Mouse (Mus musculus): Measurements from ENCODE around the gene Clip2. TPM values are rescaled to one million over a fixed set of nuclear protein-coding genes. Genes with fewer than 3 reads are reported as not detected.

Gene Clip2
- polyA plus RNA-seq, 1 experiment from 2014 or later, result 7.4 TPM

DNA sequence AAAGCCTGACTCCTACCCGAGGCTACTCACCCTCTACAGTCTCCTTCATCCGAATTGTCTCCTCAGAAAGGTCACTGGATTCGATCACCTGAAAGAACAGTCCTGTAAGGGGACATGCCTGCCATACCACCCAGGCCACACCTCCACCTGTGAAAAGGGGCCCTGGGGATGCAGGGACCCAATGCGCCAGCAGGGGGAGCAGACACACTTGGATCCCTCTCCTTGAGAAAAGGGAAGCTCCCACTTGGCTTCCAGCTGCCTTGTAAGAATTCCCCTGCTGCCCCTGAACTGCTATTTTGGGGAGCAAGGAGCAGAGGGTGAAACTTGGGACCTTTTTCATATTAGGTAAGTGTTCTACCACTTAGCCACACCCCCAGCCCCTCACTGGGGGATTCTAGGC, 52.2 kb downstream of the Clip2 start:
- Histone ChIP-seq H3K27me3 (no peaks in the 10 kb centered on the region), H3K4me2 (replicated peaks) (no peak overlapping the region), H3K36me3 (peaks cover 91% of the 10 kb centered on the region), H3K27ac (no peak overlapping the region), H3K9ac (no peak overlapping the region), H3K4me3 (no peak overlapping the region), H3K9me3 (no peaks in the 10 kb centered on the region), H3K4me1 (no peaks in the 10 kb centered on the region)
- ATAC-seq (ENCODE audit: insufficient number of reproducible peaks, insufficient read depth, low FRiP score, low TSS enrichment), result no peak
- WGBS, result 81% methylated on average over 4 of the region's 4 CpGs

DNA sequence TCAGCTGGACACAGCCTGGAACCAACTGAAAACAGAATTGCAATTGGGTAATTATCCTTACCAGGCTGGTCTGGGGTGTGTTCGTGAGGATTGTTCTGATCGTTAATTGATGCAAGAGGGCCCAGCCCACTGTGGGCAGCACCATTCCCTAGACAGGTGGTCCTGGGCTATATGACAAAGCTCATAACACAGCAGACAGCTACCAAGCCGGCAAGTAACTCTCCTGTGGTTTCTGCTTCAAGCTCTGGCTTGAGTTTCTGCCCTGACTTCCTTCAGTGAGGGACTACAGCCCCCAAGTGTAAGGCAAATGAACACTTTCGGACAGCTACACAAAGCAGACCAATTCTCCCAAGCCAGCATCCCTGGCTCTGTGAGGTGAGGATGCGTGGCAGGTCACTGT, 55.2 kb downstream of the Clip2 start:
- Histone ChIP-seq H3K4me2 (replicated peaks) (no peak overlapping the region), H3K9ac (no peak overlapping the region), H3K27ac (no peak overlapping the region), H3K36me3 (peaks cover 87% of the 10 kb centered on the region), H3K9me3 (no peaks in the 10 kb centered on the region), H3K27me3 (no peaks in the 10 kb centered on the region), H3K4me3 (no peak overlapping the region), H3K4me1 (no peaks in the 10 kb centered on the region)
- 90% methylated on average over 5 of the region's 5 CpGs for WGBS
- ATAC-seq (ENCODE audit: insufficient number of reproducible peaks, insufficient read depth, low FRiP score, low TSS enrichment), result no peak

DNA sequence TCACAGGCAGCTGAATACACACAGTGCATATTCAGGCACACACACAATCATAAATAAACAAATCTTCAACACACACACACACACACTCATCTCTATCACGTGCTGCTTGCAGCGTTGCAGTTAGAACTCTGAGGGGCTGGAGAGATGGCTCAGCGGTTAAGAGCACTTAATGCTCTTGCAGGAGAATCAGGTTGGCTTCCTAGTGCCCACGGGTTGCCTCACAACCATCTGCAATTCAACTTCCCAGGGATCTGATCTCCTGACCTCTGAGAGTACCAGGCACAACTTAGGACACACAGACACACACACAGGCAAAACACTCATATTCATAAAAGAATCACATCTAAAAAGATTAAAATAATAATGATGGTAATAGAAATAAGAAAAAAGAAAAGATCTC, 56.4 kb downstream of the Clip2 start:
- no peak overlapping the region for H3K4me3 ChIP-seq
- H3K9me3 ChIP-seq, result no peaks in the 10 kb centered on the region
- H3K9ac ChIP-seq, result no peak overlapping the region
- no peaks in the 10 kb centered on the region for H3K27me3 ChIP-seq
- H3K4me2 ChIP-seq (replicated peaks), result no peak overlapping the region
- peaks cover 83% of the 10 kb centered on the region for H3K36me3 ChIP-seq
- ATAC-seq (ENCODE audit: insufficient number of reproducible peaks, insufficient read depth, low FRiP score, low TSS enrichment), result no peak
- H3K4me1 ChIP-seq, result no peaks in the 10 kb centered on the region
- WGBS, result 83% methylated on average over 4 of the region's 4 CpGs
- no peak overlapping the region for H3K27ac ChIP-seq

DNA sequence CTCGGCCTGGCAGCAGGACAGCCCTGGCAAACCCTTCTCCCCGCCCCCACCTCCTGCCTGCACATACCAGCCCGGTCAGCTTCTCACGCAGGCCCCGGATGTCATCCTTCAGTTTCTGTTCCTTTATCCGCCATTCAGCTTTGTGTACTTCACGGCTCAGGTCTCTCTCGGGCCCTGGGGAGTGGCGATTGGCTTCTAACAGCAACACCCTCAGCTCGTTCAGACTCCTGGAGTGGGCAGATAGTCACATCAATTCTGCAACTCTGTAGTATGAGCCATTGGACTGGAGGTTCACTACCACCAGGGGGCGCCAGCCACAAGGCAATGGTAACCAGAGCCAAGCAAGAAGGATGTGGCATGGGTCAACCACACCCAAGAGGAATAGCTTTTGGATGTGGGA, 58.1 kb downstream of the Clip2 start:
- no peak for ATAC-seq (ENCODE audit: insufficient number of reproducible peaks, insufficient read depth, low FRiP score, low TSS enrichment)

DNA sequence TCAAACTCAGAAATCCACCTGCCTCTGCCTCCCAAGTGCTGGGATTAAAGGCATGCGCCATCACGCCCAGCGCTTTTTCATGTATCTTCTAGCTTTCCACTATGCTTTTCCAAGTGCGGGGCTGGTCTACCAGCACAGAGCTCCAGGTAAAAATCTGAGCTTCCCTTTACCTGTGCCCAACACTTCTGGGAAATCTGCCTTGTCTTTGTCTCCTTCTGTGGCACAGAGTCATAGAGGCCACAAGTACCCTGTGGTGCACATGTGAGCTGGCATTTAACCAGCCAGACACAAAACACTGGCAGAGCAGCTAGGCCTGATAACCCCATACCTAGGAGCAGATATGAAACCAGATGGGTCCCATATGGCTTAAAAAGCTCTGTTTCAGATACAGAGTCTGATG, 59.3 kb downstream of the Clip2 start:
- no peak for ATAC-seq (ENCODE audit: insufficient number of reproducible peaks, insufficient read depth, low FRiP score, low TSS enrichment)
- Histone ChIP-seq H3K4me1 (peaks cover 11% of the 10 kb centered on the region; the same call in 1 of the 2 replicates), H3K4me3 (no peak overlapping the region), H3K27me3 (no peaks in the 10 kb centered on the region), H3K9ac (no peak overlapping the region), H3K27ac (no peak overlapping the region), H3K36me3 (peaks cover 78% of the 10 kb centered on the region), H3K9me3 (no peaks in the 10 kb centered on the region), H3K4me2 (replicated peaks) (no peak overlapping the region)
- 97% methylated on average over 4 of the region's 4 CpGs for WGBS

More for the DNA sequence above, 58.1 kb downstream of the Clip2 start:
- H3K4me1 ChIP-seq, result 0 out of 2 replicates have a peak, but pooled peaks cover 3% of the 10 kb centered on the region
- no peak overlapping the region for H3K9ac ChIP-seq
- WGBS, result 66% methylated on average over 11 of the region's 11 CpGs
- no peak overlapping the region for H3K27ac ChIP-seq
- H3K4me2 ChIP-seq (replicated peaks), result no peak overlapping the region
- no peak overlapping the region for H3K4me3 ChIP-seq
- H3K27me3 ChIP-seq, result no peaks in the 10 kb centered on the region
- peaks cover 87% of the 10 kb centered on the region for H3K36me3 ChIP-seq
- no peaks in the 10 kb centered on the region for H3K9me3 ChIP-seq

DNA sequence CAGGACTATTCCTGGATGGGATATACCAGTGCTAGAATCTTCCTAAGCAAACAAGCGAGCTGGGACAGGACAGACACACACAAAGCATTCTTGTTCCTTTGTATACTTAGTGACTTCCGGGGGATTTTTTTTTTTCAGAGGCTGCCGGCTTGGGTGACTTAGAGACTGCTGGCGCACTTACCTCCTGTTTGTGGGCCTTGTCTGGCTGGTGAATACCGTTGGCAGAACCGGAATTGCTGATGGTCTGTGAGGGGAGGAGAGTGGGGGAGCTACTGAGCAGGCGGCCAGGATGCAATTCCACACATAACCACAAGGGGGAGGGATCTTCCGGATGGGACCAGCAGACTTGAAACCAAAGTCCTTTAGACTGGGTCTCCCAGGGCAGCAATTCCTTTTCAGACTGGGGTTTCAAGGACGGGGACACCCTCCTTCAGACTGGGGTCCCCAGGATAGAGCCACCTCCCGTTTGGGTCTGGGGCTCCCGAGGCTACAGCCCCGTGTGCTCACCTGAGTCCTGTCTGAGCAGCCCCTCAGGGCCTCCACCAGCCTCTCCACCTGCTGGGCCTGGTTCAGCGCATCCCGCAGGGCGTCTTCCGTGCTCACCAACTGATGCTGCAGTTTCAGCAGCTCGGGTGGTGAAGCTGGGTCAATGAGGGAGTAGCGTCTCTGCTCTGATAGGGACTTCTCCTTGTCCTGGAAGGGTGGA, 60.4 kb downstream of the Clip2 start:
- Histone ChIP-seq H3K27ac (no peak overlapping the region), H3K4me1 (peaks cover 11% of the 10 kb centered on the region; the same call in 1 of the 2 replicates), H3K9ac (no peak overlapping the region), H3K27me3 (no peaks in the 10 kb centered on the region), H3K4me3 (no peak overlapping the region), H3K9me3 (no peaks in the 10 kb centered on the region), H3K4me2 (replicated peaks) (no peak overlapping the region), H3K36me3 (peaks cover 67% of the 10 kb centered on the region)
- peak; percentile 50; the same call in 1 of the 2 replicates for ATAC-seq (ENCODE audit: insufficient number of reproducible peaks, insufficient read depth, low FRiP score, low TSS enrichment)
- WGBS, result 25% methylated on average over 18 of the region's 18 CpGs

DNA sequence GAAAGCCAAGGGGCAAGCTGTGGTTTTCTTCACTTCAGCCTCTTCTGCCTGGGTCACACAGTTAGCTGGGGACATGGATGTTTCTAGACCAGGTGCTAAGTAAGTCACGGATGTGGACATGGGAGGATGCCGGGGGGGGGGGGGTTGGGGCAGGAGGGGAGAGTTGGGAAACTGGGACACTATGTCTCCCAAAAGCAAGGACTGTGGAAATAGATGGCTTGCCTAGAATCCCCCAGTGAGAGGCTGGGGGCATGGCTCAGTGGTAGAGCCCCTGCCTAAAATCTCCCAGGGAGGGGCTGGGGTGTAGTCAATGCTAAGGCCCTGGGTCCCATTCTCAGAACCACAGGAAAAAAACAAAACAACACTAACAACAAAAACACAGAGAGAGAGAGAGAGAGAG, 61.0 kb downstream of the Clip2 start:
- WGBS, result 85% methylated on average over 2 of the region's 2 CpGs
- Histone ChIP-seq H3K4me2 (replicated peaks) (no peak overlapping the region), H3K36me3 (peaks cover 61% of the 10 kb centered on the region), H3K9ac (peak overlapping the region; percentile 15; the same call in 1 of the 2 replicates), H3K27me3 (no peaks in the 10 kb centered on the region), H3K27ac (no peak overlapping the region), H3K4me1 (peaks cover 11% of the 10 kb centered on the region; the same call in 1 of the 2 replicates), H3K9me3 (no peaks in the 10 kb centered on the region), H3K4me3 (no peak overlapping the region)
- no peak for ATAC-seq (ENCODE audit: insufficient number of reproducible peaks, insufficient read depth, low FRiP score, low TSS enrichment)

DNA sequence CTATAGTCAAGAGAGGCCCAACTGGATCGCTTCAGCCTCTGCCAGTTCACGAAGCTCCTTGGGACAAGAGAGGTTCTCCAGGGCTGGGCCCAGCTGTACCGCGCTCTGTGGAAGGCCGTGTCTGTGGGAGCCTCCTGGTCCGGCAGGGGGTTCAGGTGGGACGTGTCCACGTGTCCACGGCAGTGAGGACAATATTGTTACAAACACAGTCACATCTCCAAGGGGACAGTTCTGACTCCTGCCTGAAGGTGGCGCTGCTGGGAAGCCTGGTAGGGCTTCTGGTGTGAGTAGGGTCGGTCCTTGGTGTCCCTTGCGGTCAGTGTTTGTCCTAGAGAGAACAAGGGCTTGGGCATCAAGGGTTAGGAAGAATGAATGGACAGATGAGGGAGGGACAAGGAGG, 61.8 kb downstream of the Clip2 start:
- WGBS, result 92% methylated on average over 12 of the region's 12 CpGs

DNA sequence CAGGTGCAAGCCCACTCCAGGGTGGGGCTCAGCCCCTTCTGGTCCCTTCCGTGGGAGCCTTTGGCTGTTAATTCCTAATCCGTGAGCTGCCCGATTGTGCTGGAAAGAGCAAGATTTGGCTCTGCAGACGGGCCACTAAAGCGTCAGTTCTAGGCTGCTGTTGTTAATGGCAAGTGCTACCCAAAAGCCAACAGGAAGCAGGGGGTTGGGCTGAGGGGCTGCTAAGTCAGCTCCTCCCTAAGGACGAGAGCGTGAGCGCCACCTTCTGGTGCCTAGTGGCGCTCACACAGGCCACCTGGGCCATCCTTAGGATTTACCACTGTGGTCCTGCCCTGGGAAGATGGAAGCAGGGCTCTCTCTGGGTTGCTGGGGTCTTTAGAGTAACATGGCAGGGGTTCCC, 62.7 kb downstream of the Clip2 start:
- H3K36me3 ChIP-seq, result peaks cover 47% of the 10 kb centered on the region
- ATAC-seq (ENCODE audit: insufficient number of reproducible peaks, insufficient read depth, low FRiP score, low TSS enrichment), result no peak
- H3K27ac ChIP-seq, result no peak overlapping the region

More for the DNA sequence above, 61.8 kb downstream of the Clip2 start:
- Histone ChIP-seq H3K9me3 (no peaks in the 10 kb centered on the region), H3K4me1 (peaks cover 11% of the 10 kb centered on the region; the same call in 1 of the 2 replicates), H3K27me3 (no peaks in the 10 kb centered on the region), H3K36me3 (peaks cover 53% of the 10 kb centered on the region), H3K9ac (no peak overlapping the region), H3K4me2 (replicated peaks) (no peak overlapping the region), H3K27ac (no peak overlapping the region), H3K4me3 (no peak overlapping the region)
- no peak for ATAC-seq (ENCODE audit: insufficient number of reproducible peaks, insufficient read depth, low FRiP score, low TSS enrichment)

DNA sequence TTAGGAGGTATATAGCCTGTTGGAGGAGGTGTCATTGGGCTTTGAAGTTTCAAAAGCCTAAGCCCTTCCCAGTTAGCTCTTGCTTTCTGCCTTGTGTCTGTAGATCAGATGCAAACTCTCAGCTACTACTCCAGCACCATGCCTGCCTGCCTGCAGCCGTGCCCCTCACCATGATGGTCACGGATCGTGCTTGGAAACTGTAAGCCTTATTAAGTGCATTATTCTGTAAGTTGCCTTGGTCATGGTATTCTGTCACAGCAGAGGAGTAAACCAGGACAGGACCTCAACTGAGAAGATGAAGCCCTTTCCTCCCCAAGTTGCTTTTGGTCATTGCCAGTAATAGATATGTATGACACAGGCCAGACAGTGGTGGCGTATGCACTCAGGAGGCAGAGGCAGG, 63.6 kb downstream of the Clip2 start:
- peaks cover 11% of the 10 kb centered on the region; the same call in 1 of the 2 replicates for H3K4me1 ChIP-seq
- H3K4me3 ChIP-seq, result no peak overlapping the region
- WGBS, result 86% methylated on average over 4 of the region's 4 CpGs
- no peak overlapping the region for H3K27ac ChIP-seq
- no peaks in the 10 kb centered on the region for H3K9me3 ChIP-seq
- peaks cover 37% of the 10 kb centered on the region for H3K36me3 ChIP-seq
- H3K9ac ChIP-seq, result no peak overlapping the region
- no peak for ATAC-seq (ENCODE audit: insufficient number of reproducible peaks, insufficient read depth, low FRiP score, low TSS enrichment)
- no peak overlapping the region for H3K4me2 ChIP-seq (replicated peaks)
- no peaks in the 10 kb centered on the region for H3K27me3 ChIP-seq

More for the DNA sequence above, 62.7 kb downstream of the Clip2 start:
- Histone ChIP-seq H3K9me3 (no peaks in the 10 kb centered on the region), H3K4me1 (peaks cover 11% of the 10 kb centered on the region; the same call in 1 of the 2 replicates), H3K4me3 (no peak overlapping the region), H3K9ac (peak overlapping the region; percentile 12; the same call in 1 of the 2 replicates), H3K4me2 (replicated peaks) (no peak overlapping the region), H3K27me3 (no peaks in the 10 kb centered on the region)
- WGBS, result 41% methylated on average over 9 of the region's 9 CpGs

DNA sequence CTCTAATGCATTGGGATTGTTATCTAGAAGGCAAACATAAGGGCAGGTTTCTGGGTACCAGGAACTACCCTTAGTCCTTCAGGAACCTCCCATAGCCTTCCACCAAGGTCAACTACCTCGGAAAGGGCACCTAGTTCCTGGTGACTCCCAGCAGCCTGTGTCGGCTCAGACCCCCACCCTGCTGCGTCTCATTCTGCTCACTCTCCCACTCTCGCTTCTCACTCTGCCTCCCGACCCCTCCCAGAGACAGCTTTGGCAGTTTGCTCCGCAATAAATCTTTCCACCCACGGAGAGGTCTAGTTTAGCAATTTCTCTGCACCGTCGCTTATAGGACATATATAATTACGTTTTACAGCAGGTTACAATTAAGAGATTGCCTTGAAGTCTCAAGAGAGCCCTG, 64.2 kb downstream of the Clip2 start:
- Histone ChIP-seq H3K27me3 (no peaks in the 10 kb centered on the region), H3K4me1 (peaks cover 11% of the 10 kb centered on the region; the same call in 1 of the 2 replicates), H3K27ac (no peak overlapping the region), H3K4me3 (no peak overlapping the region), H3K9me3 (no peaks in the 10 kb centered on the region), H3K36me3 (peaks cover 32% of the 10 kb centered on the region), H3K9ac (no peak overlapping the region), H3K4me2 (replicated peaks) (no peak overlapping the region)
- 41% methylated on average over 10 of the region's 10 CpGs for WGBS
- no peak for ATAC-seq (ENCODE audit: insufficient number of reproducible peaks, insufficient read depth, low FRiP score, low TSS enrichment)

DNA sequence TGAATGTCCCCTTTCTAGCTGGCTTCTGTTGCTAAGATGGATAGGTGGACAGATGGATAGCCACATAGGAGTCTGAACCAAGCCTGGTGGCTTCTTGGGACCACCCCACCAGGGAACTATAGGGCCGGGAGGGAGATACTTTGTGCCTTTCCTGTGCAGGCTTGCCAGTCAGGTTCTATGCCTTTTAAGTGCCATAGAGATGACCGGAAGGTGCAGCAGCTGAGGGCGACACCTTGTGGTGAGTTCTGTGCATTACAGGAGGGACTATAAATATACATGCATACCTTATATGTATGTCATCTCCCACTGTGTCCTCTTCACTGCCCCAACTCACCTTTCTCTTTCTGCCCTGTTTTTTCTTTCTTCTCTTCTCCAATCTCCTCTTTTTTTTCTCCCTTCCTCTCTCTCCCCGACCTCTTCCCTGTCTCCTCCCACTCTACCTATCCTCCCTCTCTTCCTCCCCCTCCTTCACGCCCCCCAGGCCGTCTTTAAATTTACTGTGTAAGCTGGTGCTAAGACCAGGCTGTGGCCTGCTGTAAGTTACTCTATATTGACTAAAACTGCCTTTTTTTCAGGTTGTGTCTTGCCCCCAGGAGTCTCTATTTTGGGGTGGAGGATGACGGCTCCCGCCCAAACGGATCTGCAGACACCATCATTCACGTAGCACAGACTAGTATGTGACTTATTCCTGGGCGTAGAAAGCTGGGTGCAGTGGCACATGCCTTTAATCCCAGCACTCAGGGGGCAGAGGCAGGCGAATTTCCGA, 66.2 kb downstream of the Clip2 start:
- Histone ChIP-seq H3K9ac (no peak overlapping the region), H3K27ac (no peak overlapping the region), H3K4me2 (replicated peaks) (no peak overlapping the region), H3K36me3 (peaks cover 19% of the 10 kb centered on the region), H3K27me3 (no peaks in the 10 kb centered on the region), H3K4me3 (no peak overlapping the region), H3K4me1 (peaks cover 11% of the 10 kb centered on the region; the same call in 1 of the 2 replicates), H3K9me3 (no peaks in the 10 kb centered on the region)
- no peak for ATAC-seq (ENCODE audit: insufficient number of reproducible peaks, insufficient read depth, low FRiP score, low TSS enrichment)
- 59% methylated on average over 13 of the region's 13 CpGs for WGBS

Measured in embryonic facial prominence, embryonic 12.5 days (tissue).